Mouse (Mus musculus) neutrophil, adult 5-6 weeks (primary cell): Measurements from ENCODE around the gene Eln. TPM values are rescaled to one million over a fixed set of nuclear protein-coding genes. Genes with fewer than 3 reads are reported as not detected.

Experiments used
- ATAC-seq: fragments of 151-379, 151-347 bp; 2 replicates; pipeline ENCODE4 v1.8.0; 2017; ENCODE audit warnings: mild to moderate bottlenecking, moderate TSS enrichment; ENCODE audit not compliant: insufficient number of reproducible peaks, poor library complexity, low FRiP score, severe bottlenecking; ENCODE audit errors: extremely low read depth
- total RNA-seq: library from RNA; stranded (forward); fragments of 200-1000 nt; gene quantifications from 2 replicates; pipeline ENCODE4 v1.2.3, GENCODE M21; 2017

Gene Eln
- not detected in 2 replicates for total RNA-seq

DNA sequence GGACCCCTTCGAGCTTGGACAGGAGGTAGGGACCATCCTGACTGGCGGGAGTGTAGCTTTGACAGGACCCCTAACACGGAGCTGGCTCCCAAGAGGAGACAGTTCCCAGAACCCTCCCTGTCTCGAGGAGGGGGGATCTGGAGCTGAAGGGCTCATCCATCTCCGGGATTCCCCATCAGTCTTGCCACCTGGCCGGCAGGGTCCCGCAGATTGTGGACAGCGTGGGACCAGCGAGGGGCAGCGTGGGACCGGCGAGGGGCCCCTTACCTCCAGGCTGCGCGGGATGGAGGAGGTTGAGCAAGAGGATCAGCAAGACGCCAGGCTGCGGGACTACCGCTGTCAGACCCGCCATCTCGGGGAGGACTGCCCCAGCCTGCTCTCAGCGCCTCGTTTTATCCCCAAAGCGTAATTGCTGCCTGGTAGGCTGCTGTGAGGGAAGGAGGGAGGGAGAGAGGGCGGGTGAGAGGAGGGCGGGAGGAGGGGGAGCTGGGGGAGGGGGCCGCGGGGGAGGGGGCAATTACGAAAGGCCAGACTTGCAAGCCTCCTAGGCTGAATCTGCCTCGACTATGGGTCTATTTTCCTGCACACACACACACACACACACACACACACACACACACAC is at the start of gene Eln:
Gene Eln, minus strand, starts transcription at position 434 of the 622 bp plus-strand sequence.
- ATAC-seq, result no peak

DNA sequence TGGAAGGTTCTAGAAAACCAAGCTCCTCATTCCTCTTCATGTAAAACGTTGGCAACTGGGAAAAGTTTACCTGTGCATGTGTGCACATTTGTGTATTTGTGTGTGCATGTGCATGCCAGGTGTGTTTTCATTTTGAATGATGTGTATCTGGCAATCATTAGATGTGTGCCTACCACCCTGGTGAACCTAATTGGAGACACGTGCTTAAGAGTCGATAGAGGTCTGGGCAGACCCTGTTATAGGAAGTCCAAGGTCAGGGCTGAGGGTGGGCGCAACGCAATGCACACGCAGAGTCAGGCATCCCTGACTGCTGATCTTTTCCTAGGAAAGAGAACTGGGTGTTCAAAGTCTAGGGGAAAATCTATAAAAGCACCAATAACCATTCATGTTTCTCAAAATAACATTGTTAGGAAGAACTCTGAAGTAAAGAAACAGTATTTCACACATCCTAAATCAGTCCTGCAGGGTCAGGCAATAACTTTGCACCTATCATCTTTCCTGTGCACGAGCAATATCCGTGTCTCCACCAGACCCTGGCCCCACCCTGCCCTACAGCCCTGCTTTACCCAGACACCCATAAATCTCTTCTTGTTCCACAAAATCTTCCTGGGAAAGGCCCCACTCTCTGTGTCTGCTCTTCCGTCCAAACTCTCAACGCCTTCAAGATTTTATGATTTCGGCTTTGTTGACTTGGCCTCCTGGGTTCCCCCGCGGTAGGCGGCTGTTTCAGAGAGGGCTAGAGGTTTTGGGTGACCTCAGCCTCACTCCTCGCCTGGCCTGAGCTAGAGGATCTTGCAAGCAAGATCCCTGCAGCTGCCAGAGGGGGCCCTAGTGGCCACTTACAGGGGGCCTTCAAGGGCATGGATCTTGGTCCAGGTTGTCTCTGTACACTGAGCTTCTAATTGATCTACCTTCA is 43.2 kb upstream of the Eln start:
- ATAC-seq, result no peak

DNA sequence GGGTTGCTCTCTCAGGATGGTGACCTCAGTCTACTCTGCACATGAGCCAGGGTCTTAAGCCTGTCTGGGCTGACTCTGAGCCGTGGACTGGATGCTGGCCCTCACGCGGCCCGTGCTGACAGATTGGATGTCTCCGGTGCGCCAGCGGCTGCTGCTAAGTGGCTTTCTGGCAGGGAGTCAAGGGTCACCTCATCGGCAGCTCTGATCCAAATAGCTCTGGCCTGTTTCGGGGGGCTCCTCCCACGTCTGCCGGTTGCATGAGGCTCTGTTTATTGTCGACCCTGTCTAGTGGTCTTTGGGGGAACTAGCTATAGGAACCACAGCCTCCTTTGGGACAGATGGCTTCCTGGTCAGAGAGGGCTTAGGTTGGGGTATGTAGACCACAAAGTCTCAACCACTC is 41.1 kb upstream of the Eln start:
- ATAC-seq, result no peak

DNA sequence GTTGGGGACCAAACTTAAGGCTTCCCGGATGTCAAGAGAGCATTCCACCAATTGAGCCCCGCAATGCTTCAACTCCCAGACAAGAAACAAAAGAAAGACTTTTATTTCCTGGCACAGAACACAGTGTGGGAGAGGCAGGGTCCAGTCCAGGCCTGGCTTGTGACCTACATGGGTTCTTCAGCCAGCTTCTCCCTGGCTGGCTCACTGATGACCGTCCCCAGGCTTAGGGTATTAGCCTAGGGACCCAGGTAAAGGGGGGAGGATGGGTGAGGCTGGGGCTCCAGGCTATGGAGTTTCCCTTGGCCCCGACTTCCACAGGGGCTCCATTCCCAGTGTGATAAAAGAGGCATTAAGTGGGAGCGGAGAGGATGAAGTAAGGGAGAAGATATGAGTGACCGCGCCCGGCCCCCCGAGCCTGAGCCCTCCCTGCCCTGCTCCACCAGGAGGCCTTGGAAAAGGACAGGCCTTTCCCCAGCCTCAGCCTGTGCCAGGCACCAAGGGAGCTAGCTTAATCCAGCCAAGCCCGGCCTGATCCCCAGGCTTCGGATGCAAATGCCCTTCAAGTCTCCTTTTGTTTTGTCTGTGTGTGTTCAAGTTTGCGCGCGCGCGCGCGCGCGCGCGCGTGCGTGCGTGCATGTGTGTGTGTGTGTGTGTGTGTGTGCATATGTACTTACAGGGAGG is 38.7 kb upstream of the Eln start:
- ATAC-seq, result no peak

DNA sequence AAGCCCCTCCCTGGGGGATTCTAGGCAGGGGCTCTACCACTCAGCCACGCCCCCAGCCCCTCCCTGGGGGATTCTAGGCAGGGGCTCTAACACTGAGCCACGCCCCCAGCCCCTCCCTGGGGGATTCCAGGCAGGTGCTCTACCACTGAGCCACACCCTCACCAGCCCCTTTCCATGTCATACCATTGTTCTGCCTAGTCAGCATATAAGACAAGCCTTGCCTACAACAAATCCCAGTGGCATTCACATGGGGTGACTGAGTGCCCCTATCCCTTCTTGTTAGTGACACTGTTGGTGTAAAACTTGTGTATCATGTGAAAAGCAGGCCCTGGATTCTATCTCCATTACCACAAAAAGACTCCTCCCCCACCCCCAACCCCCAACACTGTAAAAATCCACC is 36.7 kb upstream of the Eln start:
- ATAC-seq, result no peak

DNA sequence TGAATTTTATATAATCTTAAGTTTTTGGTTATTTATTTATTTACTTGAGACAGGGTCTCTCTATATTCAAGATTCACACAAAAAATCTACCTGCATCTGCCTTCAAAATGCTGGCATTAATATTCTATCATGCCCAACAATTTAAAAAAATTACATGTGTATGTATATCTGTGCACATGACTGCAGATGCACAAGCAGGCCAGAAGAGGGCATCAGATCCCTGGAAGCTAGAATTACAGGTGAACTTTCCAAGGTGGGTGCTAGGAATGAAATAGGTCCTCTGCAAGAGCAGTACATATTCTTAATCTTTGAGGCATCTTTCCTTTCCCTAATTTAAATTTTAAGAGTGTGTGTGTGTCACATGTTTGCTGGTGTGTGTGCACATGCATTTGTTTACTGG is 33.8 kb upstream of the Eln start:
- no peak for ATAC-seq

DNA sequence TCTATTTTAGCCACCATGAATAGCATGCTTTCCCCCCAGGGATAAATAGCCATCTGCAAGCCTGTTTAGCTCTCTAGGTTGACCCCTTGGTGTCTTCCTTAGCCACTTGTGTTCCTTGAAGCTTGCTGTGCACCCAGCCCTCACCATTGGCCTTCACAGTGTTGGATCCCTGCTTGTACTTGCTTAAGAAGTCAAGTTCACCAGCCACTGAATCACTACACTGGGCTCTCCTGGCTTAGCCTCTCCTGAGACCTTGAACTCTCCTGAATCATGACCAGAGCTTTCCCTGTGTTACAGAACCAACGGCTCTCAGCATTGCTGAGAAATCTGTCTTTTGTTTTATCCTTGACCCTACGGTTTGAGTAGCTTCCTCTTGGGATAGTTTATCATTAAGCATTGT is 33.0 kb upstream of the Eln start:
- no peak for ATAC-seq

DNA sequence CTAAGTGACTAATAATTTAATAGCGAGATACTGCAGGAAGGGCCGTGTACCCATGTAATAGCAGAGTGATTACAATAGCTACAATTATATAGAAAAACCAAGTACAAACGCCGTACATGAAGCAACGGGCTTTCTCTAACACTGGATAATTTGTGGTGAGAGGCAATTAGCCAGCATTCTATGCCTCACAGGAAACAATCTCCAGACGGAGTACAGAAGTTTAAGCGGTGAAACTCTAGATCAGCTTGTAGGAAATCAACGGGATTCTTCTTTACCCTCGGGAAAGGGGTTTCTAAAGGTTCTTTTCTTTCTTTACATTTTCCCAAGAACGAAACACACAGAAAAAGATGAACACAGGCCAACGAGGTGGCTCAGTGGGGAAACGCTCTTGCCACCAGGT is 29.4 kb upstream of the Eln start:
- no peak for ATAC-seq

DNA sequence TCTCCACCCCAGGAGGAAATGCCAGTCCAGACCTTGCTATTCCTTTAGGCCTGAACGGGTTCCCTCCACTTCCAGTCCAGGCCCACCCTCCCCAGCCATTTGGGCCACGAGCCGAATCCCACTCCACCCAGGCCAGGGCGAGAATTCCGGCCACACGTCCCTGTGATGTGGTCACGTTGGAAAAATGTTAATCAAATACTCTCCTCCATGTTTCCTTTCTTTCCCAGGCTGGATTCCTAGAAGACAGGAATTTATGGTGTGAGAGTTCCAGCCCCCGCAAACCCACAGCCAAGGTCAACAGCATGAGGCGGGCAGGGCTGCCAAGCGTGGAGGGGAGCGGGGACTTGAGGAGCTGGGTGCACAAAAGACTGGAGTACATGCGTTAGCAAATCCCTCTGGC is 25.4 kb upstream of the Eln start:
- ATAC-seq, result no peak

DNA sequence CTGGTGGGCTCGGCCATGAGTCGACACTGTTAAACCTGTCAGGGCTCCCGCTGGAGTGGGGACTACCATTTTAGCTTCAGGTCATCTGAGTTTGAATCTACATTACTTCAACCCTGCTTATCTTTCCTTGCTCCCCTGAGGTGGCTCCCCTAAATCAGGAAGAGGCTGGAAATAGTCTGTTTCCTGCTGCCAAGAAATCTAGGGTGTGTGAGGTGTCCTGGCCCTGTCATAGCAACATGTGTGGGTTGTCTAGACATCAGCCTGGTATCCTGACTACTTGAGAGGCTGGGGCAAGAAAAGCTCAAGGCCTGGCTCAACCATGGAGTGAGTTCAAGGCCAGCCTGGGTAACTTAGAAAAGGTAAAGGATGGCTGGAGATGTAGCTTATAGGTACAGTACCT is 24.6 kb upstream of the Eln start:
- no peak for ATAC-seq

DNA sequence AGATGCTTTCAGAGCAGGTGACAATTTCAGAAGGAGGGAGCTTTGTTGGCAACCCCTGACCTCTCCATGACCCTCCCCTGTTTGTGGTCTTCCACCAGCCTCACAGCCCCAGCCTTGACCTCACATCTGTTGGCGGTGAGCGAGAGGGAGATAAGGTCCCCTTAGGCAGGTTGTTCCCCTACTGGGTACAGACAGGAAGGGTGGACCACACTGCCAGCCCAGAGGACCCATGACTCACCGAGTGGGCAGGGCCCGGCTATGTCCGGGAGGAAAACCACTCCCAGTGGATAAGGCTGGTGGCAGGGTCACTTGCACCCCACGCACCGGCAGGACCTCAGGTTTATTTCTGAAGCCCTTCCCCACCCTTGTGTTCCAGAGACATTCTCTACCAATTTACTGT is 22.1 kb upstream of the Eln start:
- no peak for ATAC-seq

DNA sequence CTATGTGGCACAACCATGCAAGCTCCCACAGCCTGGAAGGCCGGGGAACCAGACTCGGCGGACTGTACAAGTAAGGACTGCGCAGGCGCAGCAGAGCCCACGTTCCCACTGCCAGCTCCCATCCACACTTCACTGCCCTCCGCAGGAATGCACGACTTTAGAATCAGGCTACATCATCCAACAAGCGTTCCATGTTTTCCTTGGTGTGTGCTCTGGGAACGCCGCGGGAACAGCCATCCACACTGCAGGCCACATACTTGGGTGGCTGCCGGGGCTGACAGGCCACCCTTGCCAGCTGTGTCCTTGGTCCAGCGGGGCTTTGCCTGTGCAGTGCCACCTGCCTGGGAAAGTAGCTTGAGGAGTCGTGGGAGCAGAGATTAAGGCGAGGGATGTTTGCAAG is 18.3 kb upstream of the Eln start:
- ATAC-seq, result no peak

DNA sequence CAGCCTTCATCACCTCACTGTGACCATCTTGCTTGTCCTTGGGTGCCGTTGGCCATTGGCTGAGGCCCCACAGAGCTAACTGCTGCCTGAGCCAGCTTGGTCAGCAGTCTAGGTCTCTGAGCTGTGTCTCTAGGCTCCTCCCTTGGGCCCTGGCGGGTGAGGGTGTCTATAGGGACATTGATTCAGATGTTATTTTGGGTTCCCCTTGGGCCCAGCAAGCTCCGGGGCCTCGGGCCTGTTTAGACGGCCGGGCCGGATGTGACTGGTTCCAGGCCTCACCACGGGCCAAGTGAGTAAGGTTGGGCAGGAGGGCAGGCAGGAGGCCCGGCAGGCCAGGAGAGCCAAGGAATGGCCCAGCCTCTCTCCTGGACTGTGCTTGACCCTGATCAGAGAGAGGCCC is 16.2 kb upstream of the Eln start:
- no peak for ATAC-seq

DNA sequence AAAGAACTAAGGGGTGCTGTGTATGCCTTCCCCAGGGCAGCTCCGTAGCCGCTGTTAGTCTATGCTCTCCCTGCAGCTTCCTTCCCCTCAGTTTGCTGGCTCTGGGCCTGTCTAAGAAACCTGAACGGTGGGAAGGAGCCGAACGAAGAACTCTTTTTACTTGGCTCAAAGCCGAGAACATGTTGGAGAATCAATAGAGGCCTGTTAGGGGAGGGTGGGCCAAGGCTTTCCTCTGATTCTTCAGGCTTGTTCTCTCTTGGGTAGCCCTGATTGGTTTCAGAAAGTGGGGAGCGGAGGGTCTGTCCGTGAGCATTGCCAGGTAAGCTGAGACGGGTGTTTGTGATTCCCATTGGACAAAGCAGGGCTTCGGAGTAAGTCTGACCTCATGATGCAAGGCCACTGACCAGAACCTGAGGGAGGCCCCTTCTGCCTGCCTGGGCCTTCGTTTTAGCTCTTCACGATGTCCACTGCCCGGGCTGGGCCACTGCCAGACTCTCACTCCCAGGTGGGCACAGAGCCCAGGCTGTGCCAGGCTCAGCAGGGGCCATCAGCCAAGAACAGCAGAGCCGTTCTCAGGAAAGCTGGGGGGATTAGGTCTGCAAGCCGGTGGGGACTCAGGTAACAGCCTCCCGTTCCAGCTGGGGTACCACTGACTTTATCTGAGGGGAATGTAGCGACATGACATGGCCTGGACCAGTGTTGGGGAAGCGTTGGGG is 14.4 kb upstream of the Eln start:
- ATAC-seq, result no peak

DNA sequence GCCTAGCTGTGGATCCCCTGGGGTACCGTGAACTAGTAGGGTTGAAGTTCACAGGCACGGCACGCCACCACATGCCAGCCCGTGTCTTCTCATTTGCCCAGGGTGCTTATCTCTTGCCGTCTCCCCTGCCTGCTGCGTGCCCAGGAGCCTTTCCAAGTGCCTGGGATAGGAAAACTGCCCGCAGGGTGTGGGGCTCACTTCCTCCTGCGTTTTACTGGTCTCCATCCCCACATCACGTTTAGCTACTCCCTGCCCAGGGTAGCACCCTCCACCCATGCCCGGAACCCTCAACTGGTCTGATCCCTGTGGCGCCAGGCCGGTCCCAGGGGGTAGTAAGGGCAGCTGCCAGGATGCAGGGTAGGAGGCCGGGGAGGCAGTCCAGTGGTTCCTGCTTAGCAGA is 8.9 kb upstream of the Eln start:
- no peak for ATAC-seq

DNA sequence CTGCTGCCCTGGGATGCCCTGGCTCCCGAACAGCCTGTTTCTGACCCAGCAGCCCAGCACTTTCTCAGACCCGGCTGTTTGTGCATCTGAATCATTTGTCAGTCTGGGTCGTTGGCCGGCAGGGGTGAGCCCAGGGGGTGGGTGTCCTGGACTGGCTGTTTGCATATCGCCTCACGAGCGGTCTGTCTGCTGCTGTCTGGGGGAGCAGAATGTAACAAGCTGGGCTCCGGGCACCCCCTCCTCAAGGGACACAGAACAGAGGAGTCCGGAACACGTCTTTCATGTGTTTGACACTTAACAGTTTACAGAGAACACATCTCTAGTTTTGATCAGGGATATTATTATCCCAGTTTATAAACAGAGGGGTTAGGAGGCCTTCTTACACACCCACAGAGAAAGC is 7.0 kb upstream of the Eln start:
- no peak for ATAC-seq

DNA sequence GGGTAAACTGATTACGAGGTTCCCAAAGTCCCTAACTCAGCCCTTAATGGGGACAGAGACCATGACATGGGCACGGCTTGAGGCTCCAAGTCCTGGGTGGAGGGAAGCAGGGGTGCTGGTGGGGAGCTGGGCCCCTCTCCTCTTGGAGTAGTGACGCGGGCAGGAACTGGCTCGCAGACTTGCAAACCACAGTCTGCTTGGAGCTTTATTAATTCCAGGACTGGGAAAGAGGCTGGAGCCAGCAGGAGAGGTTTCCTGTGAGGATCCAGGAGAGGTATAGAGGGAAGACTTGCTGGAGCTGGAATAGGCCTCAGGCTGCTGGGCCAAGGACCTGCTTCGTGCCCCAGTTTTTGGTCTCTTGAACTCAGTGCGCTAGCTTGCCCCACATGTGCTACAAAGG is 3.3 kb upstream of the Eln start:
- ATAC-seq, result no peak

DNA sequence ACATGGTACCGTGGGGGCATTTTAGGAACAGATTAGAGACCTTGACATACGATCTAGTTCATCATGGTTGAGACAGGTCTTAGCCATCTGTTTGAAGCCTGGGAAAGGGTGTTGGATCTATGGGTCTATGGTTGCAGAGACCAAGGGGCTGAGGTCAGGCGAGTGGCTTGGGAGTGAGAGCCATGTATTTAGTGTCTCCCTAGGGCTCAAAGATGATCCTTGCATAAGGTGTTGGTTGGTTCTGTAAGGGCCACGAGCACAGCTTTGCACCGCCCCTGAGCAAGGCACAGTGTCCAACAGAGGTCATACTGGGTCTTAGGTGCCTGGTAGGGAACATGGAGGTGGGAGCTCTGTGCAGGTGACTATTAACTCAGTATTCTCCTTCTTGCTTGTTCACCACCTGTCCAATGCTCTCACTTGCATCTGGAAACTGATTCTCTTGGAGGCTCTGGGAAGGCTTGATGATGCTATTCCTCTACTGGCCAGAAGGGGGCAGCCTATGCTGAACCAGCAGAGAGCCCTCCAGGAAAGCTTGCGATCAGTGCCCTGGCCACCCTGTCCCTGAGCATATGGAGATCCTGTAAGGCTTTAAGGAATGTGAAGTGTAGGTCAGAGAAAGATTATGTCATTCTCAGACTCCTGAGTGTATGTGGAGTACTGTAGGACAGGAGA is 960 bp upstream of the Eln start:
- no peak for ATAC-seq

DNA sequence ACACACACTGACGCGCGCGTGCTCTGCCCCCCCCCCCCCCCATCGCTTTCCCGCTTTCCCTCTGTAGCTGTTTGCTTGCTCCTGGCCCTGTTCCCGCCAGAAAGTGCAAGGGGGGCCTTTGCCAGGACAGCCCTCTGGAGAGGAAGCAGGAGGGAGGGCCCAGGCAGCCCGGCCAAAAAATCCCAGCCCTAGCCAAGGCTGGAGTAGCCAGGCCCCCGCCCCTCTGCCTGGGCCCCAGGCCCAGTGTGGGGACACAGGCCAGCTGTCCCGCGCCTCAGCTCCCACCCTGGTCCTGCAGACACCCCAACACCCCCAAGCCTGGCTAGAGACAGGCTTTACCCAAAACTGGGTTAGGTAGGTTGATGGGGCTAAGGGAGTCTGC is 380 bp upstream of the Eln start:
- no peak for ATAC-seq
